Mouse (Mus musculus): ENCODE data around the gene Phlda2. TPM values are rescaled to one million over a fixed set of nuclear protein-coding genes. Genes with fewer than 3 reads are reported as not detected.

Phlda2 gene
- polyA plus RNA-seq, 1 experiment from 2014 or later = 6.3 TPM

DNA sequence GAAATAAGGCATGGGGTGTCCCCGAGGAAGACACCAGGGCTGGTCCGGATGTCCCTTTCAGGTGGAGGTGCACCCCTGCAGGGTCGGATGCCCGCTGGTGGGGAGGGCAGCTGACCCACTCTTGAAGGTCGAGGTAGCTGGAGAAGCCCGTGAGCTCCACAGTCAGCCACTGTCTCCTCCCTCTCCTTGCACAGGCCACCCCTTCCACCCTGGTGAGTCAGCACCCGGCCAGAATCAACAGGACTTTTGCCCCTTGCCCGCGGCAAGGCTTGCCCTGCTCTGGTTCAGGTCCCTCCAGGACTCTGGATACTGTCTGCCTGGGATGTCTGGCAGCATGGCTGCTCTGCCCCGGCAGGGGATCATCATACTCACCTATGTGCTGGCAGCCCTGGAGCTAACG lies 27.1 kb downstream of the Phlda2 start:
- H3K4me3 ChIP-seq (ENCODE audit: low read depth, low read length) = no peak overlapping the region
- no peak for ATAC-seq (ENCODE audit: low read depth)

DNA sequence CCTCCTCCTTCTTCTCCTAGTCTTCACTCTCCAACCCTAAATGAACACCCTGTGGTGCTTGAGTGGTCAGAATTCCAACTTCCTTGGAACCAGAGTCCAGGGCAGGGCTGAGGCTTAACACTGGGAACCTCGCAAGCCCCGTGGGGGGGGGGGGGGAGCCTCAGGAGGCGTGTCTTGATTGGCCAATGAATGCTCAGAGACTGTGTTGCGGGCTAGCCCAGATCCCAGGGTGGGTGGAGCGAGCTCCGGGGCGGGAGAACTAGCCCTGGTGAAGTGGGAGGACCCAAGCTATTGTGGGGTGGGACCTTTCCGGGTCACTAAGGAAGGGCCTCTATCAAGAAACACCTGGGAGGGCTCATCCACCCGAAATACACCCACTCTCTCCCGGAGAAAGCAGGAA lies 28.1 kb downstream of the Phlda2 start:
- Histone ChIP-seq H3K9ac (ENCODE audit: low read depth, low read length) (no peak overlapping the region), H3K27me3 (replicated peaks; ENCODE audit: control insufficient read depth, insufficient read depth, low read length) (no peaks in the 10 kb centered on the region), H3K4me1 (ENCODE audit: control insufficient read depth, insufficient read depth, low read length) (no peaks in the 10 kb centered on the region), H3K27ac (replicated peaks; ENCODE audit: low read depth, low read length) (no peak overlapping the region), H3K4me3 (ENCODE audit: low read depth, low read length) (no peak overlapping the region), H3K9me3 (ENCODE audit: control insufficient read depth, low read length) (no peaks in the 10 kb centered on the region), H3K36me3 (ENCODE audit: control insufficient read depth, insufficient read depth, low read length) (no peaks in the 10 kb centered on the region), H3K4me2 (ENCODE audit: low read depth, low read length) (no peak overlapping the region)
- DNase-seq (ENCODE audit: low spot score) (no peak), ATAC-seq (ENCODE audit: low read depth) (no peak)
- 35% methylated on average over 10 of the region's 10 CpGs for WGBS

More for the DNA sequence above, 27.1 kb downstream of the Phlda2 start:
- no peak overlapping the region for H3K4me2 ChIP-seq (ENCODE audit: low read depth, low read length)
- DNase-seq (ENCODE audit: low spot score) = no peak
- no peak overlapping the region for H3K9ac ChIP-seq (ENCODE audit: low read depth, low read length)
- H3K9me3 ChIP-seq (ENCODE audit: control insufficient read depth, low read length) = no peaks in the 10 kb centered on the region
- 74% methylated on average over 7 of the region's 11 CpGs for WGBS
- H3K4me1 ChIP-seq (ENCODE audit: control insufficient read depth, insufficient read depth, low read length) = no peaks in the 10 kb centered on the region
- H3K36me3 ChIP-seq (ENCODE audit: control insufficient read depth, insufficient read depth, low read length) = no peaks in the 10 kb centered on the region
- no peaks in the 10 kb centered on the region for H3K27me3 ChIP-seq (replicated peaks; ENCODE audit: control insufficient read depth, insufficient read depth, low read length)
- no peak overlapping the region for H3K27ac ChIP-seq (replicated peaks; ENCODE audit: low read depth, low read length)

DNA sequence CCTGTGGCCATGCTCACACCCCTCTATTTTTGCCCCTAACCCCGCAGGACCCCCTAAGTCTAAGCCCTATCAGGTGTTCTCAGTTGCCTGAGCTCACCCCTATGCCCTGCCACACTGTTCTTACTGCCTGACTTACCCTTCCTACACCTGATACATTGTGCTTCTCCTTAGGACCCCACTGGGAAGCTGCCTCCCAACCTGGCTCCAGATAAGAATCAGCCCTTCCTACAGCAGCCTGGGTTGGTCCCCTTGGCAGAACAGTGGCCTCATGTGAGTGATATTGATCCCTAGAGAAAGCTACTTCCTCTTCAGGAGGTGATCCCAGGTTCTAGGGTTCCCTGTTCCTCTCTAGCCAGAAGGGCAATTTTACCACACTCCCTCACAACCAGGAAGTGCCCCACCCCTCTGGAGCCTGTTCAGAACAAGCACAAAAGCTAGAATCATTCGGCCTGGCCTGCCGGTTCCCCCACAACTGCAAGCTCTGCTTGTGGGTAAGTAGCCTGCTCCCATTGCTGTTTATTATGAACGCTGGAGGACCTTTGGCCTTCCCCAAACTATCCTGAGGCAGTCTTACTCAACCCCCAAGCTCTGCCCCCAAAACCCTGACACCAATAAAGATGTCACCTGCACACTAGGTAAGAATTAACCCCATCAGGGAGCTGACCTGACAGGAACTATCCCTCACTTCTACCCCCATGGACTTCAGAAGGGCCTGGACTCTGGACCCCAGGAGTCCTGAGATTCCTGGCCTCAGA lies 29.4 kb downstream of the Phlda2 start, which contains the start of gene Slc22a18:
TSS of gene Slc22a18 (plus strand) at position 390 of the 755 bp plus-strand sequence.
- Histone ChIP-seq H3K4me1 (ENCODE audit: control insufficient read depth, insufficient read depth, low read length) (no peaks in the 10 kb centered on the region), H3K9me3 (ENCODE audit: control insufficient read depth, low read length) (no peaks in the 10 kb centered on the region), H3K27ac (replicated peaks; ENCODE audit: low read depth, low read length) (no peak within 1 kb of the TSS), H3K9ac (ENCODE audit: low read depth, low read length) (no peak within 1 kb of the TSS), H3K4me2 (ENCODE audit: low read depth, low read length) (peak within 1 kb of the TSS; percentile 23), H3K36me3 (ENCODE audit: control insufficient read depth, insufficient read depth, low read length) (no peaks in the 10 kb centered on the region), H3K27me3 (replicated peaks; ENCODE audit: control insufficient read depth, insufficient read depth, low read length) (no peaks in the 10 kb centered on the region), H3K4me3 (ENCODE audit: low read depth, low read length) (no peak within 1 kb of the TSS)
- ATAC-seq (ENCODE audit: low read depth) (peak; percentile 41; the same call in 1 of the 2 replicates), DNase-seq (ENCODE audit: low spot score) (peak; percentile 59)
- WGBS = 25% methylated on average over 4 of the region's 4 CpGs

DNA sequence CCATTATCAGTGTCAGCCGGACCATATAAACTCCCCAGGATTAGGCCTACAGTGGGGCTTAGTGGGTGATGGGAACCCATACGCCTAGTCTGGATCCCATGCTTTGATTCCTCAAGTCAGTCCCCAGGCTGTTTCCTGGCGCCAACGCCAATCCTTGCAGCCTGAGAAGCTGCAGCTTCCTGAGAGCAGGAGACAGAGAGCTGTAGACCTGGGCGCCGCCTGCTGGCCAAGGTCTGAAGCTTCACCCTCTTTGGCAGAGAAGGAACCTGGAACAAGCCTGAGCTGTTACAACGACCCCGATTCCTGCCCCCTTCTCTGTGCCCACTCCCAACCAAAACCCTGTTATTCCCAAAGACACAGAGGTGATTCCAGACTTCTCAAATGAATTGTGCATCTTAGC lies 33.0 kb downstream of the Phlda2 start:
- ATAC-seq (ENCODE audit: low read depth) = peak; percentile 41
- no peaks in the 10 kb centered on the region for H3K36me3 ChIP-seq (ENCODE audit: control insufficient read depth, insufficient read depth, low read length)

DNA sequence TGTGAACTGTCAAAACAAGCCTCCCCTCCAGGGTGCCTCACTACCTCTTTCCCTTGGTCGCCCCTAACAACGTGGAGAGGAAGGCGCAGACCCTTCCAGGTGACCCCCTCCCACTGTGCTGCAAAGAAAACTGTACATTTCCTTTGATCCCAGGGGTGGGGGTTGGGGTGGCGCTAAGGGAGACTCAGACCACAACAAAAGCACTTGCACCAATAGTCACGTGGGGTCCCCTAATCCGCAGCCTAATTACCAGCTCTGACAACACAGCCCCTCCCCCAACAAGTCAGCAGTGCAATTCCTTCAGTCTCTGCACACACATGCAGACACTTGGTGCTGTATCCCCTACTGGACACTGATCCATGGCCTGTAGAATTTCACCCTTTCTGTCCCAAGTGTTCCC lies 35.2 kb downstream of the Phlda2 start:
- no peaks in the 10 kb centered on the region for H3K27me3 ChIP-seq (replicated peaks; ENCODE audit: control insufficient read depth, insufficient read depth, low read length)
- 12% methylated on average over 6 of the region's 6 CpGs for WGBS
- no peaks in the 10 kb centered on the region for H3K36me3 ChIP-seq (ENCODE audit: control insufficient read depth, insufficient read depth, low read length)
- H3K4me1 ChIP-seq (ENCODE audit: control insufficient read depth, insufficient read depth, low read length) = peaks cover 17% of the 10 kb centered on the region
- ATAC-seq (ENCODE audit: low read depth) = no peak
- peak; percentile 57 for DNase-seq (ENCODE audit: low spot score)
- H3K9me3 ChIP-seq (ENCODE audit: control insufficient read depth, low read length) = no peaks in the 10 kb centered on the region
- H3K4me2 ChIP-seq (ENCODE audit: low read depth, low read length) = no peak overlapping the region
- no peak overlapping the region for H3K4me3 ChIP-seq (ENCODE audit: low read depth, low read length)
- H3K9ac ChIP-seq (ENCODE audit: low read depth, low read length) = no peak overlapping the region
- no peak overlapping the region for H3K27ac ChIP-seq (replicated peaks; ENCODE audit: low read depth, low read length)

More for the DNA sequence above, 33.0 kb downstream of the Phlda2 start:
- H3K4me1 ChIP-seq (ENCODE audit: control insufficient read depth, insufficient read depth, low read length) = peaks cover 14% of the 10 kb centered on the region
- H3K9ac ChIP-seq (ENCODE audit: low read depth, low read length) = no peak overlapping the region
- DNase-seq (ENCODE audit: low spot score) = peak; percentile 87
- no peaks in the 10 kb centered on the region for H3K27me3 ChIP-seq (replicated peaks; ENCODE audit: control insufficient read depth, insufficient read depth, low read length)
- H3K4me3 ChIP-seq (ENCODE audit: low read depth, low read length) = no peak overlapping the region
- WGBS = 12% methylated on average over 6 of the region's 8 CpGs
- H3K4me2 ChIP-seq (ENCODE audit: low read depth, low read length) = no peak overlapping the region
- H3K9me3 ChIP-seq (ENCODE audit: control insufficient read depth, low read length) = no peaks in the 10 kb centered on the region
- H3K27ac ChIP-seq (replicated peaks; ENCODE audit: low read depth, low read length) = no peak overlapping the region

DNA sequence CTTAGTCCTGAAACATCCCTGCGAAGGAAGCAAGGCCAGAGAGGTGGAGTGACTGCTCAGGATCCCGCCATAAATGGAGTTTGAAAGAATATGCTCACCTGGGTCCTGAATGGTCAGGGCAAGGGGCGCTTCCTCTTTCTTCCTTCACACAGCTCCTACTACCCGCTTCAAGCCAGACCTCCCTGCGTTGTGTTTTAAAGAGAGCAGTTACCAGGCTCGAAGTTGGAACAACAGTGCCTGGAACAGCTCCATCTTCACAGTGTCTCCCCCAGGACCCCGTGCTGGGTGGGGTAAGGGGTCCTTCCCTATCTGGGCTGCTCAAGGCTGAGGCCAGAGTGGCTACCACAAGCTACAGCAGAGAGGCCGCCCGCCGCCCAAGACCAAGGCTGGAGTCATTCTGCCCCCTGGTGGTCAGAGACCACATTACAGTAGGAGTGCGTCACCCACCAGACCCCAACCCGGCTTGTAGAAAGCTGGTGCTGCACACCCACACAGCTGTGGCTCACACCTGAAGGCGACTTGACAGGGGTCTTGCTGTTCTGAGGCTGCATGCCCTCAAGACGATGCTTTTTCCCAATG lies 36.8 kb downstream of the Phlda2 start:
- Histone ChIP-seq H3K9ac (ENCODE audit: low read depth, low read length) (0 out of 2 replicates have a peak overlapping the region, but pooled peaks have one; percentile 53), H3K9me3 (ENCODE audit: control insufficient read depth, low read length) (peaks cover 2% of the 10 kb centered on the region; the same call in 1 of the 2 replicates), H3K36me3 (ENCODE audit: control insufficient read depth, insufficient read depth, low read length) (no peaks in the 10 kb centered on the region), H3K27me3 (replicated peaks; ENCODE audit: control insufficient read depth, insufficient read depth, low read length) (no peaks in the 10 kb centered on the region), H3K27ac (replicated peaks; ENCODE audit: low read depth, low read length) (peak overlapping the region; percentile 89), H3K4me2 (ENCODE audit: low read depth, low read length) (peak overlapping the region; percentile 14), H3K4me1 (ENCODE audit: control insufficient read depth, insufficient read depth, low read length) (peaks cover 17% of the 10 kb centered on the region), H3K4me3 (ENCODE audit: low read depth, low read length) (no peak overlapping the region)
- DNase-seq (ENCODE audit: low spot score) (peak; percentile 77), ATAC-seq (ENCODE audit: low read depth) (peak; percentile 38)
- WGBS = 43% methylated on average over 13 of the region's 14 CpGs

DNA sequence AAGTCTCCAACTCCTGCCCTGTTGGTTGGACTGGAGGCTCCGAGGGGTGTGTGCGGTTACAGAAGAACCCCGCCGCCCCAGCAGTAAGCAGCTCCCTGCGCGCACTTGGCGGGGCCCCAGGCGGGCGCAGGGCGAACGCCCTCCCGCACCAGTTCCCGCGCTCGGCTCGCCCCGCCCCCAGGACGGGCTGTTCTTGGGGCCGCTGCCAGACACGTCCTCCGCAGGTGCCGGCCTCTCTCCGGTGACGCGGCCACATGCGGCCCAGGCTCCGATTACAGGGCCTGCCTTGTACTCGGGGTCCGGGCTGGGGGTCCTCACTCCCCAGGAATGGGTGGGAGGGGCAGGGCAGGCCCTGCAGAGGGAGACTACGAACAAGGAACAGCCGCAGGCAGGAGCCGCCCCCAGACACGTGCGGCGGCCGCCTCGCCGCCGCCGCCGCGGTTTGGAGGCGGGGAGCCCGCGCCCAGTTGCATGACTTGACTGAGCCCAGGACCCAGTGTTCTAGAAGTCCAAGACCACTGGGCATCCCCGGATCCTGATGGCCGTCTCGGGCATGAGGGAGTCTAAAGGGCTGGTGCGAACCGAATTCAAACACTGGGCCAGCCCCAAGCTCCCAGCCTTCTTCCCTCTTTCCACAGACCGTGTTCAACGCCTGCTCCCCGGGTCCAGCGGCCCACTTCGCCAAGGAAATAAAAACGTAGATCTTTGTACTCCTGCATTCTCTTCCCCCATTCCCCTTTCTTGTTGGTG lies 38.0 kb downstream of the Phlda2 start:
- Histone ChIP-seq H3K4me1 (ENCODE audit: control insufficient read depth, insufficient read depth, low read length) (peaks cover 17% of the 10 kb centered on the region), H3K9me3 (ENCODE audit: control insufficient read depth, low read length) (peaks cover 14% of the 10 kb centered on the region), H3K27ac (replicated peaks; ENCODE audit: low read depth, low read length) (peak overlapping the region; percentile 89), H3K9ac (ENCODE audit: low read depth, low read length) (peak overlapping the region; percentile 53), H3K36me3 (ENCODE audit: control insufficient read depth, insufficient read depth, low read length) (no peaks in the 10 kb centered on the region), H3K4me2 (ENCODE audit: low read depth, low read length) (peak overlapping the region; percentile 61), H3K4me3 (ENCODE audit: low read depth, low read length) (peak overlapping the region; percentile 31), H3K27me3 (replicated peaks; ENCODE audit: control insufficient read depth, insufficient read depth, low read length) (no peaks in the 10 kb centered on the region)
- DNase-seq (ENCODE audit: low spot score) (peak; percentile 89), ATAC-seq (ENCODE audit: low read depth) (peak; percentile 64)
- WGBS = 29% methylated on average over 34 of the region's 56 CpGs

DNA sequence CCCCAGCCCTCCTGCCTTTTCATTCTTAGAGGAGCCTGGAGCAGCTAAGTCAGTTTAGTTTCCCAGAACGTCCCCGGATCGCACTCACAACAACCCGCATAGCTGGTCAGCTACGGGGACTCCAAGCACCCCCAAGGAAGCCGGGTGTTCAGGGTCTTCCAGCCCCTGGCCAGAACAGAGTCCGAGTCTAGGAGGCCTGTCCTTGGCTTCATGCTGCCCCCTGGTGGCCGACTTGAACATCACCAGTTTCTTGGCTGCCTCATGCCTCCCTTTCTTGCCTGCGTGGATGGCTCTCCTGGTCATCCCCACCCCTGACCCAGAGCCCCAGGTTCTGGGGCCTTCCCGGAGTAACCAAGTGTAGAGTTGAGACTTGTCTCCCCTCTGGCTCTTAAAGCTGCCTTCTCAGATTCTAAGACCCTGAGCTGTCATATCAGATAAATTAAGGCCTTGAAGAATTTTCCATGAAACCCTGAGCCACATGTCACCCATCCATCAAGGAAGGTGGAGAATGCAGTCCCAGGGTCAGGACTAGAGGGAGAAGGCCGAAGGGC lies 39.0 kb downstream of the Phlda2 start:
- H3K9ac ChIP-seq (ENCODE audit: low read depth, low read length) = peak overlapping the region; percentile 10; the same call in 1 of the 2 replicates
- peaks cover 17% of the 10 kb centered on the region for H3K4me1 ChIP-seq (ENCODE audit: control insufficient read depth, insufficient read depth, low read length)
- peak overlapping the region; percentile 89 for H3K27ac ChIP-seq (replicated peaks; ENCODE audit: low read depth, low read length)
- 32% methylated on average over 11 of the region's 11 CpGs for WGBS
- 0 out of 2 replicates have a peak, but pooled peaks cover 6% of the 10 kb centered on the region for H3K36me3 ChIP-seq (ENCODE audit: control insufficient read depth, insufficient read depth, low read length)
- peak overlapping the region; percentile 61; the same call in 1 of the 2 replicates for H3K4me2 ChIP-seq (ENCODE audit: low read depth, low read length)
- no peak overlapping the region for H3K4me3 ChIP-seq (ENCODE audit: low read depth, low read length)
- no peaks in the 10 kb centered on the region for H3K27me3 ChIP-seq (replicated peaks; ENCODE audit: control insufficient read depth, insufficient read depth, low read length)
- no peak for ATAC-seq (ENCODE audit: low read depth)
- H3K9me3 ChIP-seq (ENCODE audit: control insufficient read depth, low read length) = peaks cover 25% of the 10 kb centered on the region
- peak; percentile 81 for DNase-seq (ENCODE audit: low spot score)
